Mouse (Mus musculus) myocyte (in vitro differentiated cells): Measurements from ENCODE around the gene Camsap2. TPM values are rescaled to one million over a fixed set of nuclear protein-coding genes. Genes with fewer than 3 reads are reported as not detected.

Experiments
- H3K27me3 ChIP-seq: one replicate; pipeline ENCODE4 v1.6.1; 2011; ENCODE audit not compliant: control insufficient read depth, insufficient read depth, insufficient read length
- H3K36me3 ChIP-seq: one replicate; pipeline ENCODE4 v1.6.1; 2011; ENCODE audit not compliant: control insufficient read depth, insufficient read depth
- H3K4me2 ChIP-seq: one replicate; pipeline ENCODE4 v1.6.1; 2011; ENCODE audit warnings: low read depth, control low read depth
- H3K4me3 ChIP-seq: one replicate; pipeline ENCODE4 v1.5.1; 2011; ENCODE audit warnings: mild to moderate bottlenecking, control low read depth, moderate library complexity
- H3K79me2 ChIP-seq: one replicate; pipeline ENCODE4 v1.6.1; 2011; ENCODE audit not compliant: control insufficient read depth, insufficient read depth
- H3ac ChIP-seq: one replicate; pipeline ENCODE4 v1.6.1; 2011; ENCODE audit not compliant: control insufficient read depth, insufficient read length
- CEBPB ChIP-seq: IDR thresholded peaks from 2 replicates; pipeline ENCODE4 v1.6.1; 2011; ENCODE audit warnings: mild to moderate bottlenecking, moderate library complexity; ENCODE audit not compliant: poor library complexity, insufficient read depth, severe bottlenecking
- E2F4 ChIP-seq: IDR thresholded peaks from one replicate; pipeline ENCODE4 v1.6.1; 2011; ENCODE audit warnings: mild to moderate bottlenecking, control low read depth, moderate library complexity; ENCODE audit not compliant: insufficient read depth
- MAX ChIP-seq: IDR thresholded peaks from one replicate; pipeline ENCODE4 v1.6.1; 2011; ENCODE audit warnings: low read depth, mild to moderate bottlenecking, control low read depth
- MYOD1 ChIP-seq, 3 experiments: IDR thresholded peaks; one replicate each; pipeline ENCODE4 v1.6.1; 2011; ENCODE audit warnings: control low read depth in 2 of 3, low read depth in 2 of 3, mild to moderate bottlenecking in 2 of 3, moderate library complexity in 1 of 3; ENCODE audit not compliant: insufficient read length in 2 of 3, control insufficient read depth in 1 of 3
- MYOG ChIP-seq, 3 experiments: IDR thresholded peaks; one replicate each; pipeline ENCODE4 v1.6.1; 2011; ENCODE audit warnings: control low read depth in 2 of 3, low read depth in 2 of 3, mild to moderate bottlenecking in 2 of 3; ENCODE audit not compliant: insufficient read length in 2 of 3, control insufficient read depth in 1 of 3, insufficient read depth in 1 of 3
- POLR2A ChIP-seq: IDR thresholded peaks from one replicate; pipeline ENCODE4 v1.6.1; 2011; ENCODE audit warnings: low read depth, mild to moderate bottlenecking, control low read depth, moderate library complexity; ENCODE audit not compliant: insufficient read length
- POLR2AphosphoS2 ChIP-seq: IDR thresholded peaks from one replicate; pipeline ENCODE4 v1.6.1; 2011; ENCODE audit warnings: low read depth, control low read depth; ENCODE audit not compliant: insufficient read length
- REST ChIP-seq: IDR thresholded peaks from one replicate; pipeline ENCODE4 v1.6.1; 2011; ENCODE audit warnings: mild to moderate bottlenecking, control low read depth, moderate library complexity; ENCODE audit not compliant: insufficient read depth, insufficient read length
- SRF ChIP-seq: IDR thresholded peaks from one replicate; pipeline ENCODE4 v1.6.1; 2011; ENCODE audit warnings: low read depth; ENCODE audit not compliant: control insufficient read depth, insufficient read length
- TCF12 ChIP-seq: IDR thresholded peaks from one replicate; pipeline ENCODE4 v1.6.1; 2011; ENCODE audit warnings: mild to moderate bottlenecking, control low read depth; ENCODE audit not compliant: poor library complexity, insufficient read depth, severe bottlenecking
- TCF3 ChIP-seq: IDR thresholded peaks from one replicate; pipeline ENCODE4 v1.6.1; 2011; ENCODE audit warnings: low read depth, control low read depth; ENCODE audit not compliant: insufficient read length
- USF1 ChIP-seq: IDR thresholded peaks from one replicate; pipeline ENCODE4 v1.6.1; 2011; ENCODE audit warnings: low read depth, mild to moderate bottlenecking, control low read depth, moderate library complexity
- polyA plus RNA-seq: library from polyadenylated mRNA; unstranded; fragments of >200 nt; fragmentation: generic; extraction: Trizol; gene quantifications from one replicate; pipeline ENCODE4 v1.2.1, GENCODE M21; 2012; ENCODE audit warnings: missing spikeins

Gene Camsap2
- polyA plus RNA-seq, 1 experiment, result 6.8 TPM

- H3K4me3 ChIP-seq, result no peak overlapping the region
- H3K79me2 ChIP-seq, result no peaks in the 10 kb centered on the region
- no peaks in the 10 kb centered on the region for H3K36me3 ChIP-seq
- H3ac ChIP-seq, result no peak overlapping the region
- TF ChIP-seq TCF3, result no peak
- no peak for TF ChIP-seq MYOD1 (IDR thresholded peaks at IDR 0.05; ENCODE audit: control insufficient read depth in 1 of 3, insufficient read length in 2 of 3, low read depth in 2 of 3)
- no peak for TF ChIP-seq E2F4
- no peak for TF ChIP-seq USF1
- no peak for TF ChIP-seq MAX
- no peak for TF ChIP-seq SRF
- no peak for TF ChIP-seq POLR2AphosphoS2
- no peak for TF ChIP-seq TCF12
- TF ChIP-seq CEBPB, result no peak
- no peak for TF ChIP-seq REST
- no peak for TF ChIP-seq MYOG (IDR thresholded peaks at IDR 0.05; ENCODE audit: control insufficient read depth in 1 of 3, insufficient read depth in 1 of 3, insufficient read length in 2 of 3, low read depth in 2 of 3)
- TF ChIP-seq POLR2A, result no peak
- no peaks in the 10 kb centered on the region for H3K27me3 ChIP-seq
- no peak overlapping the region for H3K4me2 ChIP-seq
Measured at GRCm38 (mm10) chr1:136381169-136381568, 35.3 kb upstream of the Camsap2 start.

GRCm38 (mm10) chr1:136380606-136381005, 34.7 kb upstream of the Camsap2 start:
- no peak overlapping the region for H3ac ChIP-seq
- TF ChIP-seq USF1 (no peak), POLR2A (no peak), SRF (no peak), TCF3 (no peak), REST (no peak), MYOG (IDR thresholded peaks at IDR 0.05; ENCODE audit: control insufficient read depth in 1 of 3, insufficient read depth in 1 of 3, insufficient read length in 2 of 3, low read depth in 2 of 3) (no peak), MYOD1 (IDR thresholded peaks at IDR 0.05; ENCODE audit: control insufficient read depth in 1 of 3, insufficient read length in 2 of 3, low read depth in 2 of 3) (no peak), MAX (no peak), E2F4 (no peak), TCF12 (no peak), POLR2AphosphoS2 (no peak), CEBPB (no peak)
- H3K4me3 ChIP-seq, result no peak overlapping the region
- H3K27me3 ChIP-seq, result no peaks in the 10 kb centered on the region
- no peaks in the 10 kb centered on the region for H3K79me2 ChIP-seq
- H3K36me3 ChIP-seq, result no peaks in the 10 kb centered on the region
- H3K4me2 ChIP-seq, result no peak overlapping the region

GRCm38 (mm10) chr1:136380161-136380560, 34.3 kb upstream of the Camsap2 start:
- Histone ChIP-seq H3K79me2 (no peaks in the 10 kb centered on the region), H3K36me3 (no peaks in the 10 kb centered on the region), H3ac (no peak overlapping the region), H3K4me3 (no peak overlapping the region), H3K4me2 (no peak overlapping the region), H3K27me3 (no peaks in the 10 kb centered on the region)
- TF ChIP-seq TCF12, result no peak
- no peak for TF ChIP-seq E2F4
- TF ChIP-seq SRF, result no peak
- no peak for TF ChIP-seq CEBPB
- TF ChIP-seq REST, result no peak
- no peak for TF ChIP-seq USF1
- no peak for TF ChIP-seq MYOD1 (IDR thresholded peaks at IDR 0.05; ENCODE audit: control insufficient read depth in 1 of 3, insufficient read length in 2 of 3, low read depth in 2 of 3)
- TF ChIP-seq POLR2AphosphoS2, result no peak
- TF ChIP-seq MAX, result no peak
- TF ChIP-seq TCF3, result no peak
- no peak for TF ChIP-seq MYOG (IDR thresholded peaks at IDR 0.05; ENCODE audit: control insufficient read depth in 1 of 3, insufficient read depth in 1 of 3, insufficient read length in 2 of 3, low read depth in 2 of 3)
- no peak for TF ChIP-seq POLR2A

- no peak for TF ChIP-seq E2F4
- TF ChIP-seq POLR2AphosphoS2, result no peak
- no peak for TF ChIP-seq USF1
- no peak for TF ChIP-seq CEBPB
- no peak for TF ChIP-seq MYOD1 (IDR thresholded peaks at IDR 0.05; ENCODE audit: control insufficient read depth in 1 of 3, insufficient read length in 2 of 3, low read depth in 2 of 3)
- no peak for TF ChIP-seq TCF12
- TF ChIP-seq SRF, result no peak
- H3K79me2 ChIP-seq, result no peaks in the 10 kb centered on the region
- H3K36me3 ChIP-seq, result no peaks in the 10 kb centered on the region
- H3K4me2 ChIP-seq, result no peak overlapping the region
- H3K27me3 ChIP-seq, result no peaks in the 10 kb centered on the region
- no peak overlapping the region for H3ac ChIP-seq
- H3K4me3 ChIP-seq, result no peak overlapping the region
Measured at GRCm38 (mm10) chr1:136379261-136379660, 33.4 kb upstream of the Camsap2 start.

GRCm38 (mm10) chr1:136365986-136366385, 20.1 kb upstream of the Camsap2 start:
- Histone ChIP-seq H3K36me3 (no peaks in the 10 kb centered on the region), H3K79me2 (no peaks in the 10 kb centered on the region)

More at GRCm38 (mm10) chr1:136365986-136366385, 20.1 kb upstream of the Camsap2 start:
- H3K4me3 ChIP-seq, result no peak overlapping the region
- H3K4me2 ChIP-seq, result no peak overlapping the region
- no peak overlapping the region for H3ac ChIP-seq
- no peaks in the 10 kb centered on the region for H3K27me3 ChIP-seq
- no peak for TF ChIP-seq MYOD1 (IDR thresholded peaks at IDR 0.05; ENCODE audit: control insufficient read depth in 1 of 3, insufficient read length in 2 of 3, low read depth in 2 of 3)
- TF ChIP-seq SRF, result no peak
- TF ChIP-seq POLR2AphosphoS2, result no peak
- no peak for TF ChIP-seq TCF12
- TF ChIP-seq TCF3, result no peak
- no peak for TF ChIP-seq USF1
